ENCODE assay signal across 12 mouse cellular contexts in the genomic region with DNA sequence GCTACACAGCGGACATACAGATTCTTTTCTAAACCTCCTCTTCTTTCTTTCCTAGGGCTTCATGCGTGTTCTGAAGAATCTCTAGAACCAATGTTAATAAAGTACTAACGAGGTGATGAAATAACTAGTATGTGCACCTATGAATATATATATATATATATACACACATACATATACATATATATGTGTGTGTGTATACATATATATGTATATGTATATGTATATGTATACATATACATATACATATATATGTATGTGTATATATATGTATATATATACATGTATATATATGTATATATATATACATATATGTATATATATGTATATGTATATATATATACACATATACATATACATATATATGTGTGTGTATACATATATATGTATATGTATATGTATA.
"Had no signal": no experiment of that assay in that cellular context is flagged by ENCODE, and none has a peak within 500 bp of the region (broad histone marks: within the 10 kb centered on the region; RNA-seq: fewer than 3 reads in every experiment).

No protein-coding gene starts in this region.

- DNase-seq: left cerebral cortex, postnatal 4 days; liver; liver, embryonic 13.5 days; liver, postnatal 0 days; lung, adult 18-20 months; lung, adult 2 months; lung, embryonic 14.5 days; lung, postnatal 10 days; lung, postnatal 14 days; lung, postnatal 36 days; lung, postnatal 4 days; midbrain, embryonic 14.5 days had no signal
